Mouse (Mus musculus) intestine, embryonic 14.5 days (tissue): ENCODE data around the gene Atp6v1g3. TPM values are rescaled to one million over a fixed set of nuclear protein-coding genes. Genes with fewer than 3 reads are reported as not detected.

Source experiments
- ATAC-seq: fragments of 200-750 bp; cut with Nextera tagmentation; replicated peaks from 2 replicates; pipeline ENCODE4 v1.8.0; 2017; ENCODE audit warnings: low read depth, moderate number of reproducible peaks, moderate TSS enrichment, moderate library complexity; ENCODE audit not compliant: low FRiP score, low TSS enrichment
- DNase-seq: peaks from one replicate; pipeline ENCODE4 v3.0.0-alpha.2; 2018; ENCODE audit warnings: low spot score
- H3K27ac ChIP-seq: fragments of 300-500 bp; sonication (generic); 2 replicates; pipeline ENCODE4 v1.5.1; 2014; ENCODE audit warnings: low read depth, mild to moderate bottlenecking, control low read depth
- H3K27me3 ChIP-seq: fragments of 300-500 bp; sonication (generic); replicated peaks from 2 replicates; pipeline ENCODE4 v1.6.1; 2014; ENCODE audit warnings: low read length, control low read depth; ENCODE audit not compliant: control insufficient read depth, insufficient read depth
- H3K36me3 ChIP-seq: fragments of 300-500 bp; sonication (generic); 2 replicates; pipeline ENCODE4 v1.6.1; 2014; ENCODE audit warnings: low read length, control low read depth; ENCODE audit not compliant: control insufficient read depth, insufficient read depth
- H3K4me1 ChIP-seq: fragments of 300-500 bp; sonication (generic); replicated peaks from 2 replicates; pipeline ENCODE4 v1.6.1; 2014; ENCODE audit warnings: low read length, control low read depth, mixed read lengths; ENCODE audit not compliant: control insufficient read depth, insufficient read depth
- H3K4me2 ChIP-seq: fragments of 300-500 bp; sonication (generic); 2 replicates; pipeline ENCODE4 v1.6.1; 2014; ENCODE audit warnings: low read length
- H3K4me3 ChIP-seq: fragments of 300-500 bp; sonication (generic); 2 replicates; pipeline ENCODE4 v1.5.1; 2014; ENCODE audit warnings: low read depth, low read length, control low read depth, mixed read lengths
- H3K9ac ChIP-seq: fragments of 300-500 bp; sonication (generic); 2 replicates; pipeline ENCODE4 v1.6.1; 2014; ENCODE audit warnings: mild to moderate bottlenecking, low read length
- H3K9me3 ChIP-seq: fragments of 300-500 bp; sonication (generic); 2 replicates; pipeline ENCODE4 v1.6.1; 2016; ENCODE audit warnings: low read length, control low read depth; ENCODE audit not compliant: control insufficient read depth
- WGBS: fragments of 180-500 bp; shearing (Covaris S2); extraction: QIAGEN DNeasy Blood & Tissue Kit; methylation state at CpG from one replicate; pipeline ENCODE4 v1.1.7; 2014; 5-methylcytosine and 5-hydroxymethylcytosine counted together
- polyA plus RNA-seq: library from polyadenylated mRNA; unstranded; fragments of >200 nt; fragmentation: Nextera tagmentation; extraction: Ambion mirVana; gene quantifications from 2 replicates; pipeline ENCODE4 v1.2.1, GENCODE M21; 2014

The Atp6v1g3 gene
- polyA plus RNA-seq, 1 experiment from 2014 or later: not detected

DNA sequence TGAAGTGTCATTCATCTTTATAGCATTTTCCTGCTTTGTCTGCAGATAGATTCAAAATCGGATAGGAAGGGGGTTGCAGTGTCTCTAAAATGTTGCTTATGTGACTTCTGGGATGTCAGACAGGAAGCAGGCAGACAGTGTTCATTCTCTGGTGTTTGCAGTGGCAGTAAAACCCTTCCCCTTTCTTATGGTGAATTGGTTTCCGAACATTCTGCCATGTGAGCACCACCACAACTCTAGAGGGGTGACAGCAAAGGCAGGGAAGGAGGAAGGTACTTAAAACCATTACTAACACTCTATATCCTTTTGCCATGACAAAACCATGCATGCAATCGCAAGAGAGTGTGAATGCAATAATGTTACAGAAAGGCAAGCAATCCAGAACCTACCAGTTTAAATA lies 1.4 kb downstream of the Atp6v1g3 start:
- DNase-seq (no peak), ATAC-seq (no peak)
- no peaks in the 10 kb centered on the region for H3K9me3 ChIP-seq
- H3K4me1 ChIP-seq: no peaks in the 10 kb centered on the region
- H3K4me3 ChIP-seq: no peak overlapping the region
- no peak overlapping the region for H3K9ac ChIP-seq
- H3K4me2 ChIP-seq: no peak overlapping the region
- H3K27me3 ChIP-seq: no peaks in the 10 kb centered on the region
- WGBS: 80% methylated on average over 3 of the region's 3 CpGs
- no peak overlapping the region for H3K27ac ChIP-seq
- no peaks in the 10 kb centered on the region for H3K36me3 ChIP-seq

DNA sequence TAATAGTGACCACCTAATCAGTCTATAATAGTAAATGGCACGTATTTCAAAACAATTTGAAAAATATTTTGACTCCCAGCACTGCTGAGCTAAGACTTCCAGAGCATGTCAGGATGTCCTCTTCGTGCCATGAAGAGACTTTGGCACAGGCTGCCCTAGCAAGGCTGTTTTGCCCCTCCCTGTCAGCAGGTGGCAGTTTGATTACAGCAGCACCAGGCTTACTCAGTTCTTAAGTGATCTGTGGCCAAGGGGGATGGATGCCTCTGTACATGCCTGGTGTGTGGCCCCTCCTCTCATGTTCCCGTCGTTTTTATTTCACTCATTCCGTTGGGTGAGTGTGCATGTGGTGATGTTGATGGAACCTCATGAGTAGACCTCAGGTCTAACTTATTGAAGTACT lies 2.3 kb downstream of the Atp6v1g3 start:
- no peak for ATAC-seq
- H3K27me3 ChIP-seq: no peaks in the 10 kb centered on the region
- H3K9ac ChIP-seq: no peak overlapping the region
- H3K36me3 ChIP-seq: no peaks in the 10 kb centered on the region
- no peaks in the 10 kb centered on the region for H3K4me1 ChIP-seq
- no peak overlapping the region for H3K27ac ChIP-seq
- DNase-seq: no peak
- no peaks in the 10 kb centered on the region for H3K9me3 ChIP-seq
- no peak overlapping the region for H3K4me3 ChIP-seq
- WGBS: 51% methylated on average over 5 of the region's 5 CpGs
- H3K4me2 ChIP-seq: no peak overlapping the region

DNA sequence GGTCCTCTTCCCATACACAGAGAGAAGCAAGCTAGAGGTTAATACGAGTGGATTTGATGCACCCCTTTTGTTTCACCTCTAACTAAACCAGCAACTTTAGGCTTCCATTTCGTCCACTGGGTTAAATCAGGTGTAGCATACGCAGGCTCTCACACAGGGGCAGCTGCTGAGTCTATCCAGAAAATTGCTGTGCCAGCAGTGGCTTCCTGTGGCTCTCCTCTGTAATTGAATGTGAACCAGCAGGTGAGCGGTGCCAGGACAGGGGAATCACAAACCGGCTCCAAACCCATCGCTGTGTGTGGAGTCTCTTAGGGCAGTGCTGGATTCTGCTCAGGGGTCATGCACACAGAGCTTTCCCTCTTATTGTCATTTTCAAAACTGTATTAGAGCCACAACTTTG lies 7.6 kb downstream of the Atp6v1g3 start:
- Histone ChIP-seq H3K36me3 (no peaks in the 10 kb centered on the region), H3K9ac (no peak overlapping the region), H3K9me3 (no peaks in the 10 kb centered on the region), H3K4me1 (no peaks in the 10 kb centered on the region; the same call in 1 of the 2 replicates), H3K4me3 (no peak overlapping the region), H3K27me3 (no peaks in the 10 kb centered on the region), H3K4me2 (no peak overlapping the region), H3K27ac (no peak overlapping the region)
- WGBS: 73% methylated on average over 6 of the region's 6 CpGs
- DNase-seq: no peak
- ATAC-seq: no peak

DNA sequence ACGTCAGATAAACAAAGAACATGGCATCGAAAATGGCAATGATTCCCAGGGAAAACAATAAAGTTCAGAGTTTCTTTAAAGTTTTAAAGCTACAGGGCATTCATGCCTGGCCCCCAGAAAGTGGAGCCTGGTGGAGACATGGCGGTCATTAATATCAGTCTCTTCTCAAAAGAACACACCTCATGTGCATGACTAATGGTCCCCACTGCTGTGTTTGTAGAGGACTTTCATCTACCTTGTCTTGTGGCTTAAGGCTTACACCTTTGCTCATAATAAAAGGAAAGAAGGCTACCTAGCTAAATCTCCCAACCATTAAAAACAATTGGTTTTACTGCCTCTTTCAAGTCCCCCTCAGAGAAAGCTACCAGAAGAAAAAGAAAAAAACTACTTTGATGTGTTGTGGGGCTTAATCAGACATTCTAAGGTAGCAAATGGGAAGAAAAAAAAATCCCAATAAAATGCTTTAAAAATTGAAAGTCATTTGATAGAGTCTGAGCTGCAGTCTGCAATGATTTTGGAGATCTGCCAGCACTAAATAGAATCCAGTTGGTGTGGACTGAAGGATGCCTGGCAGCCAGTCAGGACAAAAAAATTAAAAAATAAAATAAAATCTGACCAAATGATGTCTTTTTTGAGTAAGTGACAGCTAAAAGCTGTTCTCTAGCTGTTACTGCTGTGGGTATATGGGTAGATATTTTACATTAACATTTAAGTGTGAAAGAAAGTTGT lies 9.0 kb downstream of the Atp6v1g3 start:
- H3K4me3 ChIP-seq: no peak overlapping the region
- DNase-seq: no peak
- H3K36me3 ChIP-seq: no peaks in the 10 kb centered on the region
- H3K4me1 ChIP-seq: no peaks in the 10 kb centered on the region; the same call in 1 of the 2 replicates
- H3K9me3 ChIP-seq: no peaks in the 10 kb centered on the region
- WGBS: 58% methylated on average over 3 of the region's 3 CpGs
- H3K27ac ChIP-seq: no peak overlapping the region
- ATAC-seq: no peak
- no peak overlapping the region for H3K4me2 ChIP-seq
- no peaks in the 10 kb centered on the region for H3K27me3 ChIP-seq
- H3K9ac ChIP-seq: no peak overlapping the region

DNA sequence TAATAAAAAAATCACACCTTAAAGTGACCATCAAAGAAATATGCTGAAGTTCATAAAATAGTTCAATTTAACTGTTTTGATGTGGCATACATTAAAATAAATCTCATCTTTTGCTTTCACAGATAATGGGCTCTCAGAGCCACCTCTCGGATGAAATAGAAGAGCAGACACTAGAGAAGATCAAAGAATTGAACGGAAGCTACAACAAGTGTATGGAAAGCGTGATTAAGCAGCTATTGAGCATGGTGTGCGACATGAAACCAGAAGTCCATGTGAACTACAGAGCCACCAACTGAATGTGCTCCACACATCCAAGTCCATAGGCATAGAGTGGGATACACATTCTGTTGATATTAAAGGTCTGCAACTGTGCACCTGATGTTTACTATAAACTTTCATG lies 14.1 kb downstream of the Atp6v1g3 start:
- ATAC-seq (no peak), DNase-seq (no peak)
- no peaks in the 10 kb centered on the region for H3K36me3 ChIP-seq
- no peaks in the 10 kb centered on the region for H3K27me3 ChIP-seq
- no peak overlapping the region for H3K9ac ChIP-seq
- 91% methylated on average over 4 of the region's 4 CpGs for WGBS
- no peak overlapping the region for H3K4me3 ChIP-seq
- H3K4me2 ChIP-seq: no peak overlapping the region
- no peaks in the 10 kb centered on the region for H3K9me3 ChIP-seq
- H3K27ac ChIP-seq: no peak overlapping the region
- no peaks in the 10 kb centered on the region; the same call in 1 of the 2 replicates for H3K4me1 ChIP-seq

DNA sequence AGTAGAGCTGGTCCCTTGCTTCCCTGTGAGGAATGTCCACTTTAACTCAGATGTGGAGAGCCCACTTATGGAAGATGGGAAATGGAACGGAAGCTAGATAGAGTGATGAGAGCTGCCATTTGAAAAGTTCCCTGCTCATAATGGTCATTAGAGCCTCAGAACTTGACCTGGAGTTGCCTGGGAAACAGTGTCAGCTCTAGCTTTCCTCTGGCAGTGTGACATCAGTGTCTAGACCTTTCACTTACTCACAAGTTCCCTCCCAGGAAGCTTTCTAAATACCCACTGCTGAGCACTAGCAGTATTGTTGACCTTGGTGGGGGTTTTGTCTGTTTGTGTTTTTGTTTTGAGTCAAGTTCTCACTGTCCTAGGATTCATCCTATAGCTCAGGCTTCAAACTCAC lies 15.2 kb downstream of the Atp6v1g3 start:
- Histone ChIP-seq H3K27me3 (no peaks in the 10 kb centered on the region), H3K4me1 (no peaks in the 10 kb centered on the region), H3K9ac (no peak overlapping the region), H3K36me3 (no peaks in the 10 kb centered on the region), H3K4me2 (no peak overlapping the region), H3K27ac (no peak overlapping the region), H3K9me3 (no peaks in the 10 kb centered on the region), H3K4me3 (no peak overlapping the region)
- WGBS: 64% methylated on average over 1 of the region's 1 CpGs
- DNase-seq: no peak
- no peak for ATAC-seq

DNA sequence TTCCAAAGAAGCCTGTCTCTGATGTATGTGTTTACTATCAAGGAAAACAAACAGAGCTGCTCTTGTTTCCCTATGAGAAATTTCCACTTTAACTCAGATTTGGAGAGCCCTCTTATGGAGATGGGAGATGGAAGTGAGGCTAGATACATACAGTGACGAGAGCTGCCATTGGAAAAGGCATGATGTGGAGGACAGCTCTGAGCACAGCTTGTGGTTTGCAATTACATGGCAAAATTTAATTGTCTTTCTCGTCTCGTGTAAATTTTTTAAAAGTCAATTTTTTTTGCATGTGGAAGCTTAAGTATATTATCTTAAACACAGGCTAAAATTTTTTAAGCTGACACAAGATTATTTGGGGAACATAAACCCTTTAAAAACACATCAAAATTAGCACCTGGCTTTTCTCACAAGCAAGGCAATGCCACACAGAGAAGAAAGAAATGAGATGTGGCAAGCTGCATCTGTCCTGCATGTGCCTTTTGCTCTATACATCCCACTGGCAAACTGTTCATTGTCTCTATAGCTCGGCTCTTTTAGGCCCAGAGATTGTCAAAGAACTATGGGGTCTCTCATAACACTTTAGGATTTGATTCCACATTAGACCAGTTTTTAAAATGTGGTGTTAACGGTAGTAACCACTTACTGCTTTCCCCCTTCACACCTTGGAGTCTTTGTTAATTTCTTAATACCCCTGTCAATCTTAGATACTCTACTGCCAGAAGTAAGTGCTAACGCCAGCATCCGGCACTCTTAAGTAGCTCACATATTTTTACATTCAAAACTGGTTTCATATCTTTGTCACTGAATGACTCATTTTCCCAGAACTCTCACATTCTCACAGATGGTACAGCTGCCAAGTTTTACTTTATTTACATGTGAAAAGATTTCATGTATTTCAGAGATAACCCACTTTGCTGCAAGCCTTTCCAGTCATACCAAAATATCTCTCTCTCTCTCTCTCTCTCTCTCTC lies 16.2 kb downstream of the Atp6v1g3 start:
- WGBS: 65% methylated on average over 7 of the region's 7 CpGs
- ATAC-seq (no peak), DNase-seq (no peak)
- no peak overlapping the region for H3K4me3 ChIP-seq
- no peaks in the 10 kb centered on the region for H3K27me3 ChIP-seq
- no peaks in the 10 kb centered on the region for H3K36me3 ChIP-seq
- H3K4me1 ChIP-seq: no peaks in the 10 kb centered on the region
- no peak overlapping the region for H3K9ac ChIP-seq
- H3K4me2 ChIP-seq: no peak overlapping the region
- H3K27ac ChIP-seq: no peak overlapping the region
- H3K9me3 ChIP-seq: no peaks in the 10 kb centered on the region

DNA sequence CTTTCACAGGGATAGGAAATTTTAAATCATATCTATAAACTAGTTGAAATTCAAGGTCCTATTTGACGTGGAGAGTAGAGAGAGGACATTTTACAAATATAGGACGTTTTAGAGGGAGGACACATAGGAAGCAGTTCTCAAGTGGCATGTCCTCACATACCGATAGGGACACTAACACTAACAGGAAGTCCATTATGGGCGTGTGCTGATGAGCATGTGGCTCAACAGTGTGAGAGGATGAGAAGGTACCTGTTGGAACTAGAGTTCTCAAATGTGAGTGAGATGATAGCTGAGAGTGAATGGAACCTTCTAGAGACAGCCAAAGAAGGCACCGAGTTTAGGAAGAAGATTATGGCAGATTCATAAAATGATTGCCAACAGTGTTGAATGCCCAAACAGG lies 17.9 kb downstream of the Atp6v1g3 start:
- Histone ChIP-seq H3K27ac (no peak overlapping the region), H3K4me3 (no peak overlapping the region), H3K4me1 (no peaks in the 10 kb centered on the region), H3K9me3 (no peaks in the 10 kb centered on the region), H3K27me3 (no peaks in the 10 kb centered on the region), H3K36me3 (no peaks in the 10 kb centered on the region), H3K4me2 (no peak overlapping the region), H3K9ac (no peak overlapping the region)
- DNase-seq (no peak), ATAC-seq (no peak)
- WGBS: 81% methylated on average over 5 of the region's 5 CpGs
